12 mouse cellular contexts compared by ENCODE assay signal in genomic region chr15:31006825-31007157, GRCm38 (mm10).
"Had no signal": no experiment of that assay in that cellular context is flagged by ENCODE, and none has a peak within 500 bp of the region (broad histone marks: within the 10 kb centered on the region; RNA-seq: fewer than 3 reads in every experiment).

No protein-coding gene starts in this region.

- DNase-seq: kidney, postnatal 25 days; layer of hippocampus, adult 9-11 months; liver, embryonic 13.5 days; lung, adult 2 months; lung, postnatal 14 days; lung, postnatal 4 days; thymus, adult 18-20 months; thymus, postnatal 36 days had no signal

- H3K36me3 ChIP-seq: liver, embryonic 13.5 days; midbrain, embryonic 12.5 days had no signal

- H3K4me2 ChIP-seq: liver, embryonic 13.5 days; midbrain, embryonic 12.5 days had no signal

- H3K4me3 ChIP-seq: layer of hippocampus, adult 2 months; liver, embryonic 13.5 days; midbrain, embryonic 12.5 days; myocyte had no signal

- H3K9ac ChIP-seq: liver, embryonic 13.5 days; midbrain, embryonic 12.5 days had no signal

- H3K9me3 ChIP-seq: liver, embryonic 13.5 days; midbrain, embryonic 12.5 days had no signal

- H3K27ac ChIP-seq: kidney, postnatal 0 days; layer of hippocampus, adult 2 months; liver, embryonic 13.5 days; midbrain, embryonic 12.5 days had no signal

- H3K27me3 ChIP-seq: liver, embryonic 13.5 days; midbrain, embryonic 12.5 days had no signal

- H3K4me1 ChIP-seq: liver, embryonic 13.5 days; midbrain, embryonic 12.5 days had no signal
